Mouse (Mus musculus): Measurements from ENCODE around the gene Rhbdf1.

DNA sequence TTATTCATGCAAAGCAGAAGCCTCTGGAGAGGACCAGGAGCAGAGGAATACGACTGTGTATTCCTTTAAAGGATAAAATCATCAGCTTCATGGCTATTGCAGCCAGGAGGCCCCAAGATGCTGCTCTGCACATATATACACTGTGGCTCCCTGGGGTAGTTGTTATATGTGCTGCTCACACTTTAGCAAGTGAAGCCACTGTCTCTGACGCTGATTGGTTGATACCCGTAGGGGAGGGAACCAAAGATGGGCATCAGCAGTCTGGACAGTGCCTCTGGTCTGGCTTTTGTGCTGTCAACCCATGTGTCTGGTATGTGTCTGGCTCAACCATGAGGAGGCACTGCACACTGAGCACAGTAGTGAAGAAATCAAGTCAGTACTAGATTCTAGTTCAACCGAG, 55.4 kb downstream of the Rhbdf1 start:
- TF ChIP-seq CTCF (IDR thresholded peaks at IDR 0.05; ENCODE audit: insufficient read depth, low read length) (no peak), POLR2A (IDR thresholded peaks at IDR 0.05; ENCODE audit: borderline replicate concordance, extremely low read depth, low read depth, low read length) (no peak)
